Mouse (Mus musculus): ENCODE results near the gene Dchs1. TPM values are rescaled to one million over a fixed set of nuclear protein-coding genes. Genes with fewer than 3 reads are reported as not detected.

The Dchs1 gene
- total RNA-seq (2014; rRNA removed): 1.4 and 2.7 TPM in 2 replicates
- 1.1 TPM in 2 replicates for polyA plus RNA-seq (2012; rRNA removed)

DNA sequence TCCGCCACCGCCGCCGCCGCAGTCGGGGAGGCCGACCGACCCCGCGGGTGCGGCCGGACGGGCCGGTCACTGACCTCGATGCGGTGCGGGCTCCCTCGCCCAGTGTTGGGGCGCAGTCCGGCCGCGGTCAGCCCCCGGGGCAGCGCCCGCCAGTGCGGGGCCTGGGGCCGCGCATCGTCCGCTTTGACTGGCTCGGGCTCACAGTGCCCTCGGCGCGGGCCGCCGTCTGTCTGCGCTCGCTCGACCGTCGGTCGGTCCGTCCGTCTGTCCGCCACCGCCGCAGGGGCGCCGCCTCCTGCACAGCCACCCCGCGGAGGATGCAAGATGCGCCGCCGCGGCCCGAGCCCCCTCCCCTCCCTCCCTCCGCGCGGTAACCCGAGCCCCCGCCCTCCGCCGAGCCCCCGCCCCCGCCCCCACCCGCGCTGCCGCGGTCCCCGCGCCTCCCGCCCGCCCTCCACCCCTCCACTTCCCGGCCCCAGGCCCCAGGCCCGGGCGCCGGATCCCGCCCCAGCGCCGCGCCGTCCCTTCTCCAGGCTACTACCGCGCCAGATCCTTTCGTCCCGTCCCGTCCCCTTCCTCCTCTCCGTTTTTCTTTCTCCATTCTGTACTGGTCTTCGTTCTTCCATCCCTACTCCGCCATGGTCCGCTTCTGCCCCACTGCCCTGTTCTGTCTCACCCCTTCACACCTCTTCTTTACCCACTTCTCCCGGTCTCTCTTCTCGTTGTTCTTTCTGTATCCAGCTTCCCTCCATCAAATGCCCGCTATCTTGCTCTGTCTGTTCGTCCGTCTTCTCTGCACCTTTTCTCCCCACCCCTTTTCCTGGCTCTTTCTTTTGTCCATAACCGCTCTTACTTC is at the start of gene Dchs1:
Gene Dchs1 (minus strand): TSS at position 370 of the 856 bp plus-strand sequence.
- no peaks in the 10 kb centered on the region for H3K4me1 ChIP-seq (ENCODE audit: control insufficient read depth, insufficient read depth, low read length)
- H3K27ac ChIP-seq (replicated peaks; ENCODE audit: insufficient read depth, low read depth, low read length): 0 out of 2 replicates have a peak within 1 kb of the TSS, but pooled peaks have one; percentile 13
- peak within 1 kb of the TSS; percentile 64 for H3K9ac ChIP-seq (ENCODE audit: low read depth, low read length)
- TF ChIP-seq CTCF (IDR thresholded peaks at IDR 0.05; ENCODE audit: low read depth, low read length) (no peak), POLR2A (IDR thresholded peaks at IDR 0.05; ENCODE audit: extremely low read depth, insufficient read depth, low read length) (no peak)
- no peaks in the 10 kb centered on the region for H3K79me2 ChIP-seq (ENCODE audit: control insufficient read depth, insufficient read depth, low read length)
- no peak for DNase-seq (ENCODE audit: extremely low read depth, low read depth, low spot score)
- WGBS: 3% methylated on average over 73 of the region's 97 CpGs
- H3K4me3 ChIP-seq (ENCODE audit: insufficient read depth, low read depth, low read length): peak within 1 kb of the TSS; percentile 57
- H3K27me3 ChIP-seq (ENCODE audit: control insufficient read depth, insufficient read depth, low read length): peaks cover 8% of the 10 kb centered on the region
- H3K36me3 ChIP-seq (ENCODE audit: control insufficient read depth, insufficient read depth, low read length): no peaks in the 10 kb centered on the region

GRCm38 (mm10) chr7:105824281-105824680 is 36.8 kb upstream of the Dchs1 start:
- 80% methylated on average over 7 of the region's 7 CpGs for WGBS
- Histone ChIP-seq H3K4me1 (ENCODE audit: control insufficient read depth, insufficient read depth, low read length) (no peaks in the 10 kb centered on the region), H3K27me3 (ENCODE audit: control insufficient read depth, insufficient read depth, low read length) (no peaks in the 10 kb centered on the region), H3K36me3 (ENCODE audit: control insufficient read depth, insufficient read depth, low read length) (no peaks in the 10 kb centered on the region), H3K27ac (replicated peaks; ENCODE audit: insufficient read depth, low read depth, low read length) (no peak overlapping the region), H3K79me2 (ENCODE audit: control insufficient read depth, insufficient read depth, low read length) (no peaks in the 10 kb centered on the region), H3K4me3 (ENCODE audit: insufficient read depth, low read depth, low read length) (no peak overlapping the region), H3K9ac (ENCODE audit: low read depth, low read length) (no peak overlapping the region)
- DNase-seq (ENCODE audit: extremely low read depth, low read depth, low spot score): no peak
- no peak for TF ChIP-seq CTCF (IDR thresholded peaks at IDR 0.05; ENCODE audit: low read depth, low read length)
- TF ChIP-seq POLR2A (IDR thresholded peaks at IDR 0.05; ENCODE audit: extremely low read depth, insufficient read depth, low read length): no peak

DNA sequence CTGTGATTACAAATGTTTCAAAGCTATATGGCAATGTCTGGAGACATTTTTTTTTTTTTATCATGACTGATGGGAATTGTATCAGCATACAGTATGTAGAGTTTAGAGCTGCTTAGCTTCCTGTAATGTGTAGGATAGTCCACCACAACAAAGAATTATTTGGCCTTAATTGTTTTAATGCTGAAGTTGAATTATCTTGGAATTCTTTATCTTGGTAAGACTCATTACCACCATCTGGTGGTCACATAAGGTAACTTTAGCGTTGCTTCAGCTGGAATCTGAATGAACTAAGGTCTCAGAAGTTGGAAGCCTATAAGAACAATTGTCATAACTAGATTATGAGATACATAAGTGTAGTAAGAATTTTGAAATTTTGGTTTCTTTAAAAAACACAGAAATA is 31.0 kb upstream of the Dchs1 start:
- TF ChIP-seq POLR2A (IDR thresholded peaks at IDR 0.05; ENCODE audit: extremely low read depth, insufficient read depth, low read length): no peak
- TF ChIP-seq CTCF (IDR thresholded peaks at IDR 0.05; ENCODE audit: low read depth, low read length): peak; percentile 43
- Histone ChIP-seq H3K36me3 (ENCODE audit: control insufficient read depth, insufficient read depth, low read length) (no peaks in the 10 kb centered on the region), H3K4me1 (ENCODE audit: control insufficient read depth, insufficient read depth, low read length) (no peaks in the 10 kb centered on the region), H3K9ac (ENCODE audit: low read depth, low read length) (no peak overlapping the region), H3K27ac (replicated peaks; ENCODE audit: insufficient read depth, low read depth, low read length) (no peak overlapping the region), H3K27me3 (ENCODE audit: control insufficient read depth, insufficient read depth, low read length) (no peaks in the 10 kb centered on the region), H3K79me2 (ENCODE audit: control insufficient read depth, insufficient read depth, low read length) (no peaks in the 10 kb centered on the region), H3K4me3 (ENCODE audit: insufficient read depth, low read depth, low read length) (no peak overlapping the region)
- peak; percentile 43 for DNase-seq (ENCODE audit: extremely low read depth, low read depth, low spot score)
- 0% methylated on average over 1 of the region's 1 CpGs for WGBS

DNA sequence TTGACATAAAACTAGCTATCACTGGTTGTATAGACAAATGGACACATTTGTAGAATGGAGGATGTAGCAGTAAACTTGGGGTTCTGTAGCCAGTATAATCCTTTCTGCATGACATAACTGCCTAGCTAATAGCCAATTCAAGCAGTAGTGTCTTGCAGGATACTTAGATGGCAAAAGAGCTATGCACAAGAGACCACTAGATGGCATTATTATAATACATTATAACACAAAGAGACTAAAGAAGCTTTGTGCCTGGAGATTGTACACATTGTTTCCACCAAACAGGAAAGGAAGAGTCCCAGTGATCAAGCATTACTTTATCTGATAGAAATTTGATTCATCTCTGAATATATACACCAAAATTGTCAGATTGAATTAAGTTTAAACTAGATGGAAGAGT is 29.3 kb upstream of the Dchs1 start:
- DNase-seq (ENCODE audit: extremely low read depth, low read depth, low spot score): peak; percentile 34
- no peak overlapping the region for H3K9ac ChIP-seq (ENCODE audit: low read depth, low read length)

GRCm38 (mm10) chr7:105813326-105813725 is 25.9 kb upstream of the Dchs1 start:
- Histone ChIP-seq H3K27ac (replicated peaks; ENCODE audit: insufficient read depth, low read depth, low read length) (no peak overlapping the region), H3K36me3 (ENCODE audit: control insufficient read depth, insufficient read depth, low read length) (peaks cover 6% of the 10 kb centered on the region; the same call in 1 of the 2 replicates), H3K79me2 (ENCODE audit: control insufficient read depth, insufficient read depth, low read length) (peaks cover 6% of the 10 kb centered on the region; the same call in 1 of the 2 replicates), H3K9ac (ENCODE audit: low read depth, low read length) (no peak overlapping the region), H3K4me1 (ENCODE audit: control insufficient read depth, insufficient read depth, low read length) (peaks cover 8% of the 10 kb centered on the region), H3K4me3 (ENCODE audit: insufficient read depth, low read depth, low read length) (no peak overlapping the region), H3K27me3 (ENCODE audit: control insufficient read depth, insufficient read depth, low read length) (no peaks in the 10 kb centered on the region)
- no peak for TF ChIP-seq POLR2A (IDR thresholded peaks at IDR 0.05; ENCODE audit: extremely low read depth, insufficient read depth, low read length)
- no peak for TF ChIP-seq CTCF (IDR thresholded peaks at IDR 0.05; ENCODE audit: low read depth, low read length)
- no peak for DNase-seq (ENCODE audit: extremely low read depth, low read depth, low spot score)
- WGBS: 93% methylated on average over 3 of the region's 3 CpGs

More for the DNA sequence above, 29.3 kb upstream of the Dchs1 start:
- Histone ChIP-seq H3K4me3 (ENCODE audit: insufficient read depth, low read depth, low read length) (no peak overlapping the region), H3K27me3 (ENCODE audit: control insufficient read depth, insufficient read depth, low read length) (no peaks in the 10 kb centered on the region), H3K27ac (replicated peaks; ENCODE audit: insufficient read depth, low read depth, low read length) (no peak overlapping the region), H3K4me1 (ENCODE audit: control insufficient read depth, insufficient read depth, low read length) (no peaks in the 10 kb centered on the region), H3K79me2 (ENCODE audit: control insufficient read depth, insufficient read depth, low read length) (no peaks in the 10 kb centered on the region), H3K36me3 (ENCODE audit: control insufficient read depth, insufficient read depth, low read length) (no peaks in the 10 kb centered on the region)
- TF ChIP-seq CTCF (IDR thresholded peaks at IDR 0.05; ENCODE audit: low read depth, low read length) (no peak), POLR2A (IDR thresholded peaks at IDR 0.05; ENCODE audit: extremely low read depth, insufficient read depth, low read length) (no peak)

DNA sequence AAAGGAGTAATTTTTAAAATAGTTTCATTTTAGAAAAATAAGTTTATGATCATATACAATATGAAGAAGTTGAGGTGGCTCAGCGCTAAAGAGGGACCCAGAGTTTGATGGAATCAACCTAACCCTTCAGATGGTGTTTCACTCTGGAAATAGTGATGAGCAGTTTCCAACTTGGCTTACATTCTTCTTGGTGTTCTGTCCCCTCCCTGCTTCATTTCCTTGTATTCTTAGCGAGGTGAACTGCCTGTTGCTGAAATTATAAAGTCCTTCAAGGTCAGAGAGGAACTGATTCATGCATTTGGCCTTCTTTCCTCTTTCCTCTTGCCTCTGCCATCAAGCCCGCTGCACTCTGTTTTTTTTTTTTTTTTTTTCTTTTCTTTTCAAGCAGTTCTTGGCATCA is 25.1 kb upstream of the Dchs1 start:
- Histone ChIP-seq H3K27me3 (ENCODE audit: control insufficient read depth, insufficient read depth, low read length) (no peaks in the 10 kb centered on the region), H3K27ac (replicated peaks; ENCODE audit: insufficient read depth, low read depth, low read length) (no peak overlapping the region), H3K4me1 (ENCODE audit: control insufficient read depth, insufficient read depth, low read length) (peaks cover 10% of the 10 kb centered on the region), H3K4me3 (ENCODE audit: insufficient read depth, low read depth, low read length) (no peak overlapping the region), H3K79me2 (ENCODE audit: control insufficient read depth, insufficient read depth, low read length) (peaks cover 6% of the 10 kb centered on the region; the same call in 1 of the 2 replicates), H3K9ac (ENCODE audit: low read depth, low read length) (no peak overlapping the region), H3K36me3 (ENCODE audit: control insufficient read depth, insufficient read depth, low read length) (peaks cover 6% of the 10 kb centered on the region; the same call in 1 of the 2 replicates)
- 80% methylated on average over 3 of the region's 3 CpGs for WGBS
- no peak for DNase-seq (ENCODE audit: extremely low read depth, low read depth, low spot score)
- no peak for TF ChIP-seq CTCF (IDR thresholded peaks at IDR 0.05; ENCODE audit: low read depth, low read length)
- TF ChIP-seq POLR2A (IDR thresholded peaks at IDR 0.05; ENCODE audit: extremely low read depth, insufficient read depth, low read length): no peak

Measured in liver, adult 2 months (tissue).